Mouse (Mus musculus) CD8-positive naive resting alpha-beta T cell, adult 2 months (primary cell): Measurements from ENCODE around the gene Tnrc6c.

Experiments used
- DNase-seq, 2 experiments: peaks; one replicate each; pipeline ENCODE4 v3.0.0; 2022; ENCODE audit warnings: low read depth in 2 of 2, low spot score in 2 of 2

Tnrc6c gene

DNA sequence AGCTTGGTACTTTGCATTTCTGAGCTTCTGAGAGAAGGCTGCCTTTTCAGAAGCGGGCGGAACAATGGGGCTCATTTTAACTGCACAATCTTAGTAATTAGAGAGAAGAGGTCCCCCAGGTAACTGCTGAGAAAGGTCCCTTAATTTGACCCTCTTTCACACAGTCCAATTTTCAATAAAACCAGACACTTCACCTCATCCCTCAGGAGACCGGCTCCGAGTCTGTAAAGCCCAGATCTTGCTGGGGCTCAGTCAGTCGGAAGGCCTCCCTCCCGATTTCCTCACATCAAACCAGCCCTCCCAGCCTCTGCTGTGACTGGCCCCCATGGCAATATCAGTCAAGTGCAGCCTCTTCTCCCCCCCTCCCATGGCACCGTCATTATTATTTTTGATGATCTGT, 15.7 kb upstream of the Tnrc6c start:
- no peak for DNase-seq

DNA sequence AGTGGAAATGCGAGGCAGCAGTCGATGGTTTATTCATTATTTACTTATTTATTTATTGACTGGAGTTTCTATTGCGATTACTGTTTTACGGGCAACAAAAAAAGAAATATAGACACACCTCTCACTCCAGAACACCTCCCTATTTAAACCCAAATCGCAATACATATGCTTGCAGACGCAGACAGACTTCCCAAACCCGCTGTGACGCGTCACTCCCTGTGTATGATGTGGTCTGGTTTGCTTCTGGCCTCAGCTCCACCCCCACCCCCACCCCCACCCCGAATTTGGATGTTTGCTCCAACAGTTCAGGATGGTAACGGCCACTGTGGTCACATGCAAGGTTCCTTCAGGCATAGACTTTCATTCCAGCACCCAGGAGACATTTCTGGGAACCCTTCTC, 15.3 kb upstream of the Tnrc6c start:
- DNase-seq, result peak in 1 of 2 experiments; percentile 21

DNA sequence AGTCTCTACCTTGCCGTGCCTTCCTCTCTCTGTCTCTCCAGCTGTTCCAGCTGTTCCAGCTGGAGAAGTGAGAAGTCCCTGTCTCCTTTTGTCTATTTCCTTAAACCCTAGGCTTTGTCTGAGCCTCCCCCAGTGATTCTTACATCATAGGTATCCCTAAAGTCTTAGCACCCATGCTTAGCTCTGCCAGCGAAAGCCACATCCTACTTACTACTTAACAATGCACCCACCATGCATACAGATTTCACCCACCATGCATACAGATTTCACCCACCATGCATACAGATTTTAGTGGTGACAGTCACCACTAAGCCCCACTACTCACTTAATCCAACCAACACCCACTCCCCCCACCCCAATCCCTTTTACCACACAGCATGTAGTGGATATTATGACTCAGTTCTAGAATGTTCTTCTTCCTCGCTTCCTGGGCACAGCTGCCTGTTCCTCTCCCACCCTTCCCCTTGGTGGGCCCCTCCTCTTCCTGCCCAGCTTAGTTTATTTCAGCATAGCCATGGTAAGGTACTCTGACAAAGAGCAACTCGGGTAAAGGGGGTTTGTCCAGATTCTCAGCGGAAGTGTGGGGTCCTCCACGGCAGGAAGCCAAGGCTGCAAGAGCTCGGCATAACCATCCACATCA, 14.6 kb upstream of the Tnrc6c start:
- peak; percentile 30 to 41 for DNase-seq

DNA sequence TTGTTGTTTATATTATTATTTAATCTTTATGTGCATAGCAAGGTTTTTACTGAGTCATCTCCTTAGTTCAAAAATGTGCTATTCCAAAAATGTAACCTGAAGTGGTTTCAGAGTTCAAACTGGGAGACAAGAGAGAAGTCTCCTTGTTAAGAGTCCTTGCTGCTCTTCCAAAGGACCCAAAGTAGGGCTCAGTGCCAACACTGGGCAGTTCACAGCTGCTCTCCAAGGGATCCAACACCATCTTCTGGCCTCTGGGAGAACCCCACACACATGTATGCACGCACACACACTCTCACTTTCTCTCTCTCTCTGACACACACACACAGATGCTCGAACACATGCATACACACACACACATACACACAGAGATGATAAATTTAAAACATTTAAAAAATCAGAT, 11.9 kb upstream of the Tnrc6c start:
- DNase-seq, result no peak

DNA sequence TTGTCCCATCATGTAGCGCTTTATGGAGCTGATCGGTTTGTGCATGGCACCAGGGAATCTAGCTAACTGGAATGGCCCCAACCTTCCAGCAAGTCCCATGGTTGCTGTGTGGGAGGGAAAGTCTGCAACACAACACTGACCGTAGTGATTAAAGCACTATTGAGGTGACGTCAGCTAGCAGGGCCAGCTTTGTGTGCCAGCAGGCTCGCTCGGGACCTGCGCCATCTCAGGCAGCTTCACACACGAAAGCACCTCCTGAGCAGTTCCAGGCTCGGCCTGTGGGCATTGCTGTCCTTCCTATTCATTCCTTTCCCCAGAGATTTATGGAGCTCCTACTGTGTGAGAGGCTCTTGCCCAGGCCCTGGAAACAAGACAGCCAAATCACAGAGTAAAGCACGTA, 10.8 kb upstream of the Tnrc6c start:
- DNase-seq, result no peak

DNA sequence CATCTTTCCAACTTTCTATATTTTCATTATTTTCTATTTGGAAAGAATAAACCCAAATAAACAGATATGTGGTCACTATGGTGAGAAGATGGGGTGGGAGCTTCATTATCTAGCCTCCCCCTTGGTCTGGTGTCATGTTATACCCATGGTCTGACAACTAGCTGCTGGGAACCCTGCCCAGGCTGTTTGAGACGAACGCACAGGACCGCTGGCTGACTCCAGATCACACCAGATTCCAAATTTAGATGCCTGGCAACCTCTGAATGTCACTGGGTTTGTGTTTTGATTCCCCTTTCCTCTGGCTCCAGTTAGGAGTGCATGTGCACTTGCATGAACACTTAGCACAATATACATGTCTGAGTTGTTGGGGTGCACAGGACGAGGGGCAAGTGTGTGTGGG, 7.3 kb upstream of the Tnrc6c start:
- DNase-seq, result no peak

DNA sequence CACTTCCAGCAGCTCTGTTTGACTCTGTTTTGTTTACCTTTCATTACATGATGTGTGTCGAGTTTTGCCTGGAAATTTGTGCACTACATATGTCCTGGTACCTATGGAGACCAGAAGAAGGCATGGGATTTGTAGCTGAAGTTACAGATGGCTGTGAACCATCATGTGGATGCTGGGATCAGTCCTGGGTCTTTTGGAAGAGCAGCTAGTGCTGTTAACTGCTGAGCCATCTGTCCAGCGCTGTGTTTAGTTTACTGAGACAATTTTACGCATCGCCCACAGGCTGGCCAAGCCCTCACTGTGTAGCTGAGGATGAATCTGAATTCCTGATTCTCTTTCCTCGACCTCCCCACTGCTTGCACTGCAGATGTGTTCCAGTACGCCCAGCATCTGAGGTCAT, 6.1 kb upstream of the Tnrc6c start:
- DNase-seq, result no peak

DNA sequence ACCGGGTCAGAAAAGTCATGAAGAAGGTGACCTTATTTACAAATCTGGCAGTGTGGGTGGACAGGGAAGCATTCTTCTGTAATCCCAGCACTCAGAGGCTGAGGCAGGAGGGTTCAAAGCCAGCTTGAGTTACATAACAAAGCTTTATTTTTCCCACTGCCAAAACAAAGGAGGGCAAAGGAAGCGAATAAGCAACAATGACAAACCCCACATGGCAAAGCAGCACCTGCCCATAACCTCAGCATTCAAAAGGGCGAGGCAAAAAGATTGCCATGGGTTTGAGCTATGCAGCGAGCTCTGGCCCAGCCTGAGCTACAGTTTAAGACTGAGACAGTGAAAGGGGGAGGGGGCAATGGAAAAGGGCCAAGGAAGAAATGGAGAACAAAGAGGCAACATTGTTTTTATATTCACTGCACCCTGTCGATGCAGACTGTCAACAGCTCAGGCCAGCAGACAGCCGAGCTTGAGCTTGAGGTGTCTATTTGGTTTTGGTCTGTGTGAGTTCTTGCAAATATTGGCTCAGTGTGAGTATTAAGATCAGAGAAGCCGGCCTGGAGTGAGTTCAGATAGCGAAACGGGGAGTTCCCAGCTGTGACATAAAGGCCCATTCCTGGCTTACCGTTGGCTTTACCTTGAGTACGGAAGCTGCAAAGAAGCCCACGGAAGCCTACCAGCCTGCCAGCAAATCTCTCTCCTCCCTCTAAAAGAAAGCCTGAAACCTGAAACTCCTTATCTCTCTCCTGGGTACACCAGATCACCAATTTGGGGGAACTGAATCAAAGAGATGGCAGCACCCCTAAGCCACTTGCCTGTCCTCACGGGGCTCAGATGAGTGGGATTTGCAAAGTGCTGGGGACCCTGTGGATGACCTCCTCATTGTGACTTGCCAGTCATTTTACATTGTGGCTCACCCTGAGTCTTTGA, 3.1 kb upstream of the Tnrc6c start:
- no peak for DNase-seq

DNA sequence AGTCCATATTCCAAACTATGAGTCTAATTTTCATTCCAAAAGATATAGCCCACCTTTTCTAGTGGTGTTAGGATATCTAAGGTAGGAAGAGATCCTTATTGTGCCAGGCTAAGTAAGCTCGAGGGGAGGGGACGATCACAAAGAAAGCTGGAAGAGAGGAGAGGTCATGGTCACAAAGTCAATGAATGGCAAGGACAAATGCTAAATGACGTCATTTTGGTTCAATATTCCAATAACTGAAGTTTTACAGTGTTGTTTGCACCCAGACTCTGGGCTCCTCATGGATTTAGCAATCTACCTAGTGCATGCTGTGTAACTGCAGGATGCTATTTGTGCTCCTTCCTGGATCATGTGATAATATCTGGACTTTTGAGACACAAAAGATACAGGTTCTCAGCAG, 1.2 kb upstream of the Tnrc6c start:
- DNase-seq, result no peak

DNA sequence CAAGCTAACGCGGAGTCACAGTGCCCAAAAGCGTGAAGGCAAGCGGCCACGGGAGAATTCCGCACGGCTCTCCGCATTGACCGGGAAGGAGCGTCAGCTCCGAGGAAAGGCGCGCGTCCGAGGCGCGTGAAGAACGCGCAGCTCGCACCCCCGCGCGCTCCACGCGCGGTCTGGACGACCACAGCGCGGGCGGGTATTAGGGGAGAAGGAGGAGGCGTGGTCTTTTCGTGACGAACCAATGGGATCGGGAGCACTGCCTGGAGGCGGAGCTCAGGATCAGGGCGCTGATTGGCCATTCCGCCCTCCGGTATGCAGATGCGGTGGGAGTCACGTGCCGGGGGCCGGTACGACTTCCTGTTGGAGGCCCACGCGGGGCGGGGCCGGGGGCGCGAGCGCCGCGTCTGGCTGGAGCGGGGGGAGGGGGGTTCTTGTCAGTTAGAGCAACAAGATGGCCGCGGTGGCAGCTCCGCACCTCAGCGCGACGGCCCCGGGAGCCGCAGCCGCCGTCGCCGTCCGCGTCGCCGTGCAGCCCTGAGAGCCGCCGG, 363 bp downstream of the Tnrc6c start:
- peak; percentile 99 for DNase-seq

DNA sequence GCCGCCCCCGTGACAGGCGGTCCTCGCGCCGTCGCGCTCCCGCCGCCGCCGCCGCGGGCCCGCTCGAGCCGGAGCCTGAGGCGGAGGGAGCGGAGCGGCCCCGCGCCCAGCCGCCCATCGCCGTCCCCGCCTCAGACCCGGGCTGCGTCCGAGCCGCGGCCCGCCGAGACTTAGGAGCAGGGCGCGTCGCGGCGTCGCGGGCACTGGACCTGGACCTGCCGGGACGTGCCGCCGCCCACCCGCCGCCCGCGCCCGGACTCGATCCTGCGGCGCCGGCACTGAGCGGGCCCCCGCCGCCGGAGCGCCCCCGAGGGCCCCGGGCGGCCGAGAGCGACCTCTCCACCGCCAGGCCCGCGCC, 824 bp downstream of the Tnrc6c start:
- no peak for DNase-seq

DNA sequence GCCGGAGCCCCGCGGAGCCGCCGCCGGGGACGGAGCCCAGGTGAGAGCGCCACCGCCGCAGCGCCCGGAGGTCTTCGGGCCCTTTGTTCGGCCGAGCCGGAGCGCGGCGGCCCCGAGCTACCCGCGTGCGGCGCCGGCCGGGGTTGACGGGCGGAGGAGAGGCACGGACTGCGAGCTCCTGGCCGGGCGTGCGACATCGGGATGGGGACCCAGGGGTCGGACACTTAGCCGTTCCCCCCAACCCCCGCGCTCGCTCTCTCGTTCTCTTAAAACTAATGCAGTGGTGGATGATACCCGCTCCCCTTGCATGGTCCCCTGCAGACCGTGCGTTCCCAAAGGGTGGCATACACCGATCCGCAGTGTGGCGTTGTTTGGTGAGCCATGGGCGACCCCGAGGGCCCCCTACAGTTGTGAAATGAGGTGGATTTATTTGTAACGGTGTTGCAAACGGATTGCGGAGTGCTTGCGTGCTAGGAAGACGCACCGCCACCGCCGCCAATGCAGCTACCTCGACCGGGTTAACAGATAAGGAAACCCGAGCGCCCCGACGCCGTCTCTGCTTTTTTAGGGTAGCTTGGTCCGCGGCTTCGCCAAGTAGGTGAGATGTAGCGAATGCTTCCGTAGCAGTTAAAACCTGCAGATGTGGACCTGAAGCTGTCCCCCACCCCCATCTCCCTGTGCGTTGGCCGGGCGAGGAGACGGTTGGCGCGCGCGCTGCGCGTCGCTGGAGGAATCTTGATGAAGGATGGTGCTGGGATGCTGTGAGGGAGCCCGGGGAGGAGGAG, 1.4 kb downstream of the Tnrc6c start:
- DNase-seq, result peak; percentile 34 to 51

DNA sequence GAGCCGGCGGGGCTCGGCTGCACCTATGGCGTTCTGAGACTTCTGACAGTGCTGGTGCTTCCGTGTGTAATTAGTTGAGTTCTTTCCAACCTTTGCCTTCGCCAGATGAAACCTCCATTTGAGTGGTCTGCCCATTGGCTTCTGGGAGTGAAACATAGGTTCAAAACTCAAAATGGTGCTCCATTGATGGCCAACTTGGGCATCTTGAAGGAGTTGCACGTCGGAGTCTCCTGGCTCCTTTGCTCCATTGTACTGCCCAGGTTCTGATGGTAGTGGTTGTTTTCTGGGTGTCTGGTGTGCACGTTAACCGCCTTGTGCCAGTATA, 1.9 kb downstream of the Tnrc6c start:
- DNase-seq, result no peak

DNA sequence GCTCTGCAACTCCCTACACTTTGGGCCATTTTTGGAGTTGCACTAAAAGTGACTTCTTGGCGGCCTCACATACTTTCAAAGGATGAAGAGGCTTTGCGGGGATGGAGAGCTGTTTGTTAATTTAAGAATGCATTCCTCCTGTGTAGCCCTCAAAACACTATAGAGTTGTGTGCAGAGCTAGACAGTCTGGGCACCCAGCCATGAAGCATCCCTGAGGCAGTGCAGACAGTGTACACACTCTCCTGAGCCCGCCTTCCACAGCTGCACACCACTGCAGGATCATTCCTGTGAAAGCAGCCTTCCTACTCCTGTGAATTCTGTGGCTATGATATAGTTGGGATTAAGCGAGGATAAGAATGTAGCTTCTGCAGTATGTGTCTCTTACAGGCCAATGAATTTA, 4.9 kb downstream of the Tnrc6c start:
- no peak for DNase-seq

DNA sequence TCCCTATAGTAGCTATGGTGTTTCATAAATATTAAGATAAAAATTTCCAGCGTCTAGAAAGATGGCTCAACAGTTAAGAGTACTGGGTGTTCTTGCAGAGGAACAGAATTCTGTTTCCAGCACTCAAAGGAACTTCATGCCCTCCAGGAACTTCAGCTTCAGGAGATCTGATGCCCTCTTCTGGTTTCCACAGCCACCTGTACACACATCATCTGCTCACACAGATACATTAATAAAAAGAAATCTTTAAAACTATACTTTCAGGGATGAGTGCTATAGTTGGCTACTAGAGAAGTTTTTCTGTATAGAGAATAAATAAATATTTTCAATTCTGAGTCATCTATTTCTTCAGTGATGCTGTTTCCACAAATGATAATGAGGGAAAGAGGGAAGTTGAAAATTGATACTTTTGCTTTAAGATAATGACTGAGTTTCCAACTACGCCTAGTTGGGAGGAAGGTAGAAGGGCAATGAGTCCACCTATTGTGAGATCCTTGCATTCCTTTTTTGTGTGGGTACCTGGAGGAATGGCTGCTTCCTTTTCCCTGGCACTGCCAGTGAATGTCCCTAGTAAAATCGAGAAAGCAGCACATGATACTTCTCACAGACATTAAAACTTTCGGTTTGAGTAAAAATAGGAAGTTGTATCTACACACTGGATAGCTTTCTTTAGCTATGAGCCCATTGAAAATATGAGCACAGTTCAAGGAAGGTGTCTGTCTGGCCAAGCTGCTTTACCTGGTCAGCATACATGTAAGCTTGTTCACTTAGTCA, 9.1 kb downstream of the Tnrc6c start:
- DNase-seq, result no peak

DNA sequence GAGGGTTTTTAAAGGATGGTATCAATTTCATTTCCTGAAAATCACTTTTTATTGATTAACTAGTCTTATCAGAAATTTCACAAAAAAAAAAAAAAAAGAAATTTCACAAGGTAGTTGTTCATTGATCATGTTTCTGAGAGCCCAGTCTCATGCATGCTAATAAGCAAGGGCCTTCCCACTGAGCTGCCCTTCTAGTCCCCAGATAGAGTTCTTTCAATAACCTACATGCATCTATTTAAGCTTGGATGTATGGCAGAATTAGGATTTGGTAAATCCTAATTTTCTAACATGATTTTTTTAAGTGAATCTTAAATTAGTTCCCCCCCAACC, 9.7 kb downstream of the Tnrc6c start:
- no peak for DNase-seq

DNA sequence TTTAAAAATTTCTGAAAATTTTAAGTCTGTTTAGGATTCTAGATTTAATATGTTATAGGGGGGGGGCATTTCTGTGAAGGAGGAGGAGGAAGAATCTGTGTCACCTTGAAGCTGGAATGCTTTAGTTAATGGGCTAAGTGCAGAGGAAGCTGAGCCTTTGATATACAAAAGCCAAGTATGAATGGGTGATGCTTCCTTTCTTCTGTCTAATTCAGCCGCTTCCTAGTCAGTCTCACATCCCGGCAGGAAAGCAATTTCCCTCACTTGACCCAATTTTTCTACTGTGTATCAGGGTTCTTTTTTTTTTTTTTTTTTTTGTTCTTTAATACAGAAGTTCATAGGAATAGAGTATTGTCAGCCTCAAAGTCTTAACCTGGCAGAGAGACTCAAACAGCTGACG, 11.1 kb downstream of the Tnrc6c start:
- DNase-seq, result no peak

DNA sequence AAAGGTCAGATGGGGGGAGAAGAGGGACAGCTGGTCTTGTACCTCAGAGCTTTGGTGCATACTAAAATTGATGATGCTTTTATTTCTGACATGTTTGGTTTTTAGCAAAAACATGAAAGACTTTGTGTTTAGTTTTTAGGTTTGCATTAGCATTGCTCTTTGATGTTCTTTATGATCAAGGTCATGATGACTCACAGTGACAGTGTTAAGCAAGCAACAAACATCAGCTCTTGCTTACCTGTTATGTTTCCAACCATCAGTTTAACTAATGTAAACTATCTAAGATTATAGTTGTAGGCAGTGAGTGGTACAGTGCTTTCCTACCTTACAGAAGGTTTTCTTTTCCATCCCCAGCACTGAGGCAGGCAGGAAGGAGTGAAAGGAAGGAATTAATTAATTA, 12.5 kb downstream of the Tnrc6c start:
- no peak for DNase-seq

DNA sequence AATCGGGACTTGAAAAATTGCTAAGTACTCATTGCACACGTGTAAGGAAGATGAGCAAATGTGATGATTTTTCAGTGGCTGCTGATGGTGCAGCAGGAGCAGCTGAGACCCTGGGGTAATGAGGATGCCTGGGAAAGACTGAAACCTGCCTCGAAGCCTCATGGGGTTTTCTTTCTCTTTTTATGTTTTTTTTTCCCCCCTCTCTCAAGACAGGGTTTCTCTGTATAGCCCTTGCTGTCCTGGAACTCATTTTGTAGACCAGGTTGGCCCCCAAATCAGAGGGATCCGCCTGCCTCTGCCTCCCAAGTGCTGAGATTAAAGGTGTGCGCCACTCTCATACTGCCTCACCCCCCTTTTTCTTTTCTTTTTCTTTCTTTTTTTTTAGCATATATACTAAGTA, 13.1 kb downstream of the Tnrc6c start:
- no peak for DNase-seq

DNA sequence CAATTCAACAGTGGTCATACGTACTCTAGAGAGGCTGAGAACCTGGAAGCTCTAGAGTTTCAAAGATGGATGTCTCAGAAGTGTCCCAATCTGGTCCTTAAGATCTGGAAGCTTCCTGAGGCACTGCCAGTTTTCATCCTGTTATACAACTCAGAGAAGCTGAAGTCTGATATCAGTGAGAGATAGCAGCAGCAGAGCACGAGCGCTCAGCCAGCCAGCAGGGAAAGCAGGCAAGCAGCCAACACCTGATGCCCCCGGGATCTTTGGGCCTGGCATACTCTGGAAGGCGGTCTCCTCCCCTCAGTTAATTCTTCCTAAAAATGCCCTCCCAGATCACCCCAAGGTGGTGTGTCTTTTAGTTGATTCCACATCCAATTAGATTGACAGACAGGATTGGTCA, 13.7 kb downstream of the Tnrc6c start:
- DNase-seq, result no peak

DNA sequence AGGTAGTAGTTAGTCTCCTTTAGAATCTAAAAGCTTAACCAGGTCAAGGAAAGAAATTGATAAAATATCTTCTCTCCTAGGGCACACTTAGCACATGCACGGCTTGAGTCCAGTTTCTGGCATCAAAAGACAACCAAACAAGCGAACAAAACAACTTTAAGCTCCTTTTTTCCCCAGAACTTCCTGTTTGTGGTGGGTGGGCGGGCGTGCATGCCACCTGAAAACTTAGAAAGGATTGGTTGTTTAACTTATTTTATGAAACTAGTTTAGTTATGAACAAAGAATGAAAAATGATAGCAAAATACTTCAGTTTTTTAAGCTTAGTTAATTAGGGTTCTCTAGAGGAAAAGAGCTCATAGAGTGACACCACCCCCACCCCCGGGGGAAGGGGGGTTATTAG, 17.5 kb downstream of the Tnrc6c start:
- DNase-seq, result no peak
